Mouse (Mus musculus): ENCODE results near the gene Smc2.
"Not testable (repeated sequence)": the region's sequence is repeated elsewhere in the genome, so short reads cannot be mapped to it uniquely, and the experiment has no call there.

Gene Smc2

DNA sequence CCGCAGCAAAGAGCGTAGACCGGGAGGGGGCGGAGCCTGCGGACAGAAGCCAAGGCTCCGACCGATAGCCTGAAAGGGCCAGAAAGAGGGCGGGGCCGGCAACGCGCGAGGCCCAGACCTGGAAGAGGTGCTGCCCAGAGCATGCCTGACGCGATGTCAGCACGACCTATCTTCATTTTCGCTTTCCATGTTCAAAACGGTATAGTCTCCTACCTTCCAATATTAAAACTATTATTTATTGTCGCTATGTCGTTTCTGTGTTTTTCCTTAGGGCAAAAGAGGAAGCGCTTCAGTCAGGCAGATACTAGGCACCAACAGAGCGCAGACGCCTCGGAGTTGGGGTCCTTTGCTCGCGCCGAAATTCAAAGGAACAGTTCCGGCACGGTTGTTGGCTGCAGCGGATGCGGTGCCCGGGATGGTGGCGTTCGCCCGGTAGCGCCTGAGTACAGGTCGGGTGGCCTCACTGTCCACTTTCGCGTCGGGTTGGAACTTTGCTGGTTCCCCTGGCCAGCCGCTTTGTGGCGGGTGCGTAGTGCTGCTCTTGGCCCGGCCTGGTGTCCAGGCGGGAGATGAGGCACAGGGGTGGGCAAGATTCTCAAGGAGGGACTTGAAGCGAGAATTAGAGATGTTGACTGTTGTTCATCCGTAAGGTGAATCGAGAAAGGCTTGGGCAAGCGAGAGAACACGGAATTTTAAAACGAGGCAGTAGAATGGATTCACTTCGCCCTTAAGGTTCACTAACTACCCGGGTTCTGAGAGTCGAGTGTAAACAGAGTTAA is at the start of gene Smc2:
Gene Smc2 (plus strand): TSS at position 358 of the 779 bp plus-strand sequence.
- DNase-seq = peak; percentile 98

DNA sequence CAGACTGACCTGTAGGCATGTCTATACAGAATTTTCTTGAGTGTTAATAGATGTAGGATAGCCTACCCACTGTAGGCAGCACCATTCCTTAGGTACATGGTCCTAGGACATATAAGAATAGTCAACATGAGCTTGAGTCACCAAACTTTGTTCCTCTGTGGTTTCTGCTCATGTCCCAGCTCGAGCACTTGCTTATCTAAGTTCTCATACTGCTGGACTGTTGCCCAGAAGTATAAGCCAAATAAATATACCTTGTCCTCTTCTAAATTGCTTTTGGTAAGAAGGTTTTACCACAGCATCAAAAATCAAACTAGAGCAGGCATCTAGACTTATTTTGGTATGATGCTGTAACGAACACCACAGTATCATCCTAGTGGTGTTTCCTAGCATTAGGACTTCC is 27.5 kb upstream of the Smc2 start:
- no peak for DNase-seq

DNA sequence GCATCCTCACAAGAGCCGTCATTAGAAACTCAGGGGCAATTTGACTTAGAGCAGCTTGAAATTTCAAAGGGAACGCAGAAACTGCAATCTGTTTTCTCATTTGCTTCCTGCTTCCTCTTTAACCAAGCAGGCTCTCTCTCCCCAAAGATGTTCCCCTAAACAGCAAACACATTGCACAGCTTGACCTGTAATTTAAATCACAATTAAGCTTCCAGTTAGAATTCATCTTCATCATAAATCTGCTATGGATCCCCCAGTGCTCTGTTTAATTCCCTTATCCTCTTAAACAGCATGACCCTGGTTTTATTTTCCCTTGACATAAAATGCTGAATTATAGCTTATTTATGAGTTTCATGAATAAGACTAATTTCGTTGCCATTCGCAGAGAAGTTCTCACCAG is 15.4 kb upstream of the Smc2 start:
- no peak for DNase-seq

DNA sequence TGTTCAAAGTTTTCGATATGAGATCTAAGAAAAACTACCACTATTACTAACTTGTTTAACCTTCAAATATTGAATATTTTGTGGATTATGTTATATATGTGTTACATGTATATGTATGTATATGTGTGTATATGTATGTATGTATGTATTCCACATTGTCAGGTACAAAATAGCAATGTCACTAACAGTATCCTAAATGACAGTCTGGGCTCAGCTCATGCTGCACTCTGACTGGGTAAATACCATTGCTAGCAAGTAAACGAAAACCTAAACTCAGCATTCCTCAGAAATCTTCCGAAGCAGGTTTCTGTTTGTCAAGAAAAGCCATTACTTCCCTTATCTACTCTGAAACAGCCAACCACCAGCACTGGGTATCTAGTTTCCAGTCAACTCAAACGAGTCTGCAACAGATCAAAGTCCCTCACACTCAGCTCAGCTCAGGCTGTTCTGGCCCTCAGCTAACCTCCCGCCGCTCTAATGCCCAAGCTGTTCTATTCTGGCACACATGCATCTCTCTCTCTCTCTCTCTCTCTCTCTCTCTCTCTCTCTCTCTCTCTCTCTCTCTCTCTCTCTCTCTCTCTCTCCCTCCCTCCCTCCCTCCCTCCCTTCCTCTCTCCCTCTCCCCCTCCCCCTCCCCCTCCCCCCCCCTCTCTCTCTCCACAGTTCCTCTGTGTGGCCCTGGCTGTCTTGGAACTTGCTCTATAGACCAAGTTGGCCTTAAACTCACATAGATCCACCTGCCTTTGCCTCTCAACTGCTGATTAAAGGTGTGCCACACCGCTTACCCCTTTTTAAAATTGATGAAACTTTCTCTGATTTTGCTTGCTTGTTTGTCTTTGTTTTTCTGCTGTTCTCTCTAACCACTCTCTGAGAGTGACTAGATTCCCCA is 9.5 kb upstream of the Smc2 start:
- DNase-seq = peak; percentile 28

DNA sequence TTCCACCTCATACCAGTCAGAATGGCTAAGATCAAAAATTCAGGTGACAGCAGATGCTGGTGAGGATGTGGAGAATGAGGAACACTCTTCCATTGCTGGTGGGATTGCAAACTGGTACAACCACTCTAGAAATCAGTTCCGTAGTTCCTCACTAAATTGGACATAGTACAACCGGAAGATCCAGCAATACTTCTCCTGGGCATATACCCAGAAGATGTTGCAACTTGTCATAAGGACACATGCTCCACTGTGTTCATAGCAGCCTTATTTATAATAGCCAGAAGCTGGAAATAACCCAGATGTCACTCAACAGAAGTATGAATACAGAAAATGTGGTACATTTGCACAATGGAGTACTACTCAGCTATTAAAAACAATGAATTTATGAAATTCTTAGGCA is 3.5 kb upstream of the Smc2 start:
- not testable (repeated sequence) for DNase-seq

DNA sequence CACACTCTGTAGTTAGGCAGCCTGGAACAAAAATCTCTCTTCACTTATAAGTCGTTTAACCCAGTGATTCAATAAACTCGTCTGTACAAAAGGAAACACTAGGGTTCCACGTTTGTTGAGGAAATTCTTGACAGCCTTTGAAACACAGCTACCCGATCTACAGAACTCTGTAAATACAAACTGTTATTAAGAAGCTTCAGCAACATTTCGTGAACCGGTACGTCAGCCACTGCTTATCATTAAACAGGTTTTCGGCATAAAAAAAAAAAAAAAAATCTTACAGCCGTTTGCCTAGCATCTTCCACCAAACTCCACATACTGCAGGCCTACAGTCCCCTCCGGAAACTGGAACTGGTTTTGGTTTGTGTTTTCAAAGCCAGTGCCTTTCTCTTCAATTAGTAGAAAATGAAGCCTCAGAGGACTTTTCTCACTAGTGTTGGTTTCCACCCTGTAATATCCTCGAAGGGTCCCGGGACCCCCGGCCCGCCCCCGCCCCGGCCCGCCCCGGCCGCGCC is 615 bp upstream of the Smc2 start:
- no peak for DNase-seq

DNA sequence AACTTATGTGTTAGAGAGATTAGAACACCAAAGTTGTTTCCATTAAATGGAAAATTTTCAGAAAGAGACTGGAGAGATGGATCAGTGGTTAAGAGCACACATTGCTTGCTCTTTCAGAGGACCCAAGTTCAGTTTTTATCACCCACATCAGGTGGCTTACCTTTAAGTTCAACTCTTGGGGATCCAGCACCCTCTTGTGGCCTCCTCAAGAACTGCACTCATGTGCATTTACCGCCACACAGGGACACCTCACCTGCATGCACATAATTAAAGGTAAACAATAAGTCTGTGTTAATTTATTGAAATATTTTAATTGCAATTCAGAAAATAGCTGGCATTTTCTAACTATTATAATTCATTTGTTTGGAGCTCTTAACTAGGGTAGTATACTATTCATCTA is 20.7 kb downstream of the Smc2 start:
- DNase-seq = peak; percentile 9

DNA sequence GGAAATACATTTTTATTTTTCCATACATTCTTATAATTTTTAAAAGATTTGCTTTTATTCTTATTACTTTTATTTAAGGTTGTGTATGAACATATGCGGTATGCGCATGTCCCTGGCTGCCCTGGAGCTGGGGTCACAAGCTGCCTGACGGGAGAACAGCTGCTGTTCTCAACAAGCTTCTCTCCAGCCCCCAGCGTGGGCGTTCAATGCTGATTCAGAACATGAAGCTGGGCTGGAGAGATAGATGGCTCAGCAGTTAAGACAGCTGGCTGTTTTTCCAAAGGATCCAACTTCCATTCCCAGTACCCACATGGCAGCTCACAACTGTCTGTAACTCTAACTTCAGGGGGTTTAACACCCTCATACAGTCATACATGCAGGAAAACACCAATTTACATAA is 22.3 kb downstream of the Smc2 start:
- DNase-seq = peak; percentile 7

DNA sequence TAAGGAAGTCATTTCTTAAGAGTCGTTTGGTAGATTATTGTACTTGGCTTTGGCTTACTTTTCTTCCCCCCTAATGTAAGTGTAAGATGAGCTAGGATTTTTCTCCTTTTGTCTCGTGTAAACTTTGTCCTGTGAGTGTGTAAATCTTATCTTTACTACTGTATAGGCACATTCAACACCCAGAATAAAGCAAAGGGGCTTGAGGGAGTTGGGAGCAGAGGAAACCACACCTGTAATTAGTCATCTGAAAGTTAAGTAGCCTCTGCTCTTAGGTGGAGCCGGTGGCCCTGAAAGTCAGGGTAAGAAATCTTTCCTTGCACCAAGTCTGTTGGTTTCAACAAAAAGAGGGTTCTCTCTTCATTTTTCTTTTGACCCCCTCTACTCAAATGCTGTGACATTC is 34.4 kb downstream of the Smc2 start:
- no peak for DNase-seq

DNA sequence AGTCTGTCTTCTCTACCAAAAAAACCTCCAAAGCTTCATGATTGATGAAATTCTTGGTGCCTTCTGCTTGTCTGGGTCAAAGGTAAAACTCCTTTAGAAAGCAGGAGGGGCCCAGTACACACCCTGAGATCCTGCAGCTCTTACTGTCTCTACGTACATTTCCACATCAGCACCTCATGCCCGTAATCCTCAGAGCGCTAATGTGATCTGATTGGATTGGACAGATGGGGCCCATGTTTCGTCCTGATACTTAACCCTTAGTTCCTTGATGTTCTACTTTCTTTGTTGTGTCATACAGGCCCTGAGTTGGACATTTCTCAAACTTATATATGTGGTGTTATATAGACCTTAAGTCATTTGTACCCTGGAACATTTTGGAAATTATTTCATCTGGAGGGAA is 48.4 kb downstream of the Smc2 start:
- no peak for DNase-seq

DNA sequence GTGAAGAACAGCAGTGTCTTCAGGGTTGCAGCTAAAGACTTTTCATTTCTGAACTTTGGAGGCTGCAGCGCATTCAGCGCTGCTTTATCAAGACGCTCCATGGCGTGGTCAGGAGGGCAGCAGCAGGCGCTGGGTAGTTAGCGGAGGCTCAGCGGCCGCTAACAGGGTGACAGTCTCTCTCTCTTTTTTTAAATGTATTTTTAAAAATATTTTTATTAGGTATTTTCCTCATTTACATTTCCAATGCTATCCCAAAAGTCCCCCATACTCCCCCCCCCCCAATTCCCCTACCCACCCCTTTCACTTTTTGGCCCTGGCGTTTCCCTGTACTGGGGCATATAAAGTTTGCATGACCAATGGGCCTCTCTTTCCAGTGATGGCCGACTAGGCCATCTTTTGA is 58.1 kb downstream of the Smc2 start, which contains the start of gene Vma21-ps:
Gene Vma21-ps (minus strand): TSS at position 101 of the 400 bp plus-strand sequence.
- DNase-seq = not testable (repeated sequence)

DNA sequence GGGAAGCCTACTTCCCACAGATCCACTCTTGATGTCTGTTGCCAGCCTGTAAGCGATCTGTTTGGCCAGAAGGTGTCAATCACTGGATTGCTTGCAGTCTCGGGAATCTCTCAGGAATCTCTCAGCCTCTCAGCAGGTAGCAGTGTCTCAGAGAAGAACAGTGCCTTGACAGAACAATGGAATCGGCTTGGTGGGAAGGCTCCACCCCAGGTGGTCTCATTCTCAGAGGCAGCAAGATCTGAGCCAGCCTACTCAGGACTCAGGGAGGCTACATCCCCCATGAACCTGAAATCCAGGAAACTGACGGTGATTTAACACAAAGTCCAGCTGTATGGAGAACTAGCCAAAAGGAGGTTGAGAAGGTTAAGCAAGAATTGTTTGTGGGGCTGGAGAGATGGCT is 78.5 kb downstream of the Smc2 start:
- DNase-seq = no peak

DNA sequence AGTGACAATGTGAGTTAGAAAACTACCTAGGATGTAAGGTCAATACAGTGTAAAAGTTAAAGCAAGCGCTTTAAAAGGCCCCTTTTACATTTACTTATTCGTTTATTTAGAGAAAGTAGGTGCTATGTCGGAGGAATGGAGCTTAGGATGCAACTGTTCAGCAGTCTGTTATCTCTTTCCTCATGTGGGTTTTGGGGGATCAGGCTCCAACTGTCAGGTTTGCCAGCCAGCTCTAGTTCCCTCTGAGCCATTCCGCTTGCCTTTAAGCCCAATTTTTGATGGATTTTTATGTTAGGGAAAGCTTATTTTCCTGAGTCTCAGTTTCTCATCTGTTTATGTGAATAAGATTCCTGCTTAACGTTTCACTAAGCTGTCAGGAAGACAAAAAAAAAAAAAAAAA is 80.3 kb downstream of the Smc2 start:
- DNase-seq = no peak

DNA sequence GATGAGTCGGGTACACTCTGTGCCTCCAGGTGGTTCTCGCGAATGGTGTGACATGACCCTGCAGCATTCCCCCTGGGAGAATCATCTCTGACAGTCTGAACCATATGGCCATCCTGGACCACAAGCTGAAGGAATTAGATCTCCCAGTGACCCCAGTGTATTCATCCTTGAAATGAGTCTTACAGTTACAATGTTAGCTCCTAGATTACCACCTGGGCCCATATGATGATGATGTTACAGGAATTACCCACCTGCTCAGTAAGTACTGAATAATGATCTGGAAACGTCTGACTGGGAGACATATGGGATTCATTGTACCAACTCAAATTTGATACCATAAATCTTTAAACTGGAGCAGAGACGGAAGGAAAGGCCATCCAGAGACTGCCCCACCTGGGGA is 87.4 kb downstream of the Smc2 start:
- no peak for DNase-seq

DNA sequence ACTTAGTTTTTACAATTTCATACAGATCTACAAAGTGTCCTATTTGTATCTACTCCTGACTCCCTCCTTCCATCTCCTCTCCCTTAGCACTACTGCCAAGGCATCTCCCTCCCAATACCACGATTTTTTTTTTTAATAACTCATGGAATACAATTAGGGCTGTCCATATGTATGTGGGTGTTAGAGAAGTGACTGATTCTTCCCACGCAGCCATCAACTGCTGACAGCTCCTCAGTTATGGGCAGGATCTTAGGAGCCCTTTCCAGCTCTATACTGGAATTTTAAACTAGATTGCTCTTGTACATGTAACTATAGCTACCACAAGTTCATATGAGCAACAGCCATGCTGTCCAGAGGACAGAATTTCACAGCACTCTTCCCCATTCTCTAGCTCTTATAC is 91.6 kb downstream of the Smc2 start:
- DNase-seq = no peak

All from kidney, postnatal 10 days (tissue).